Mouse (Mus musculus): ENCODE data around the gene Gm21746. TPM values are rescaled to one million over a fixed set of nuclear protein-coding genes. Genes with fewer than 3 reads are reported as not detected.
"Not testable (repeated sequence)": the region's sequence is repeated elsewhere in the genome, so short reads cannot be mapped to it uniquely, and the experiment has no call there.

The Gm21746 gene
- not detected for total RNA-seq (2021)
- long read RNA-seq, experiment 1: 0 reads
- long read RNA-seq, experiment 2: 0 reads

DNA sequence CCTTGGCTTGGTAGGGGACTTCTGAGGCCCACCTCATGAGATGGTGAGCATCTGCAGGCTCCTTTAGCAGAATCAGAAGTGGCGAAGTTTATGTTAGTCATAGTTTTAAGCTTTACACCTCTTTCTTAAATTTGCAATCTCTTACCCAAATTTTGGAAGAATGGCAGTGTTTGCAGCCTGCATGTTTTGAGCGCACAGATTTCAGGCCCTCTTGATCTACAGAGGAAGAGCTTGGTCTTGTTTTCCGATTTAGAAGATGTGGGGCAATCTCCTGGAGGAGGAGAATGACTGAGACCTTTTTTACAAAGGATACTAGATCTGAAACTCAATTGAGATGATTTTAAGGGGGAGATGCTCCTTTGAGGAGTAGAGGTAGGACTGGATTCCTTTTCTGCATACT, at the start of gene Gm21746:
Gene Gm21746, minus strand, starts transcription at position 101 of the 400 bp plus-strand sequence.
- not testable (repeated sequence) for DNase-seq (ENCODE audit: low spot score in 2 of 2)

DNA sequence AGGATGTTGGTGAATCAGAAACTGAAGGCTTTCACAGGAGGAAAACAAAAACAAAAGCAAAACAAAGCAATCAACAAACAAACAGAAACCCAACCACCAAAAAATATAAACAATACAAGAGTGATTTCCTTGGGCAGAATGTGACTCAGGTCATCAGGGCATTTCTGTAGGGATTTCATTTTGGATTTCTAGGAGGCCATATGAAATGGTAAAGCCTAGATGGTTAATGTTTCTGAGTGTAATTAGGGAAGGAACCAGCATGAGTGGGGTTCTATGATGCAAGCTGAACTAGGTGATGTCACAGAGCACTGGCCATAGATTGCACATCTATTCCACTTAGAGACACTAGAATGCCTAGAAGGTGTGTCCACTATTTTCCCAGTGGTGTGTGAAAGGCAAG, 29.0 kb upstream of the Gm21746 start, which contains the start of gene Gm20873:
Gene Gm20873, plus strand, starts transcription at position 301 of the 400 bp plus-strand sequence.
- DNase-seq (ENCODE audit: low spot score in 2 of 2): not testable (repeated sequence)

Other genes starting within 250 kb of the Gm21746 start
- not detected for gene Gm20873, start 29.1 kb upstream of the Gm21746 start, total RNA-seq (2021)